Mouse (Mus musculus): ENCODE results near the gene Tssk3. TPM values are rescaled to one million over a fixed set of nuclear protein-coding genes. Genes with fewer than 3 reads are reported as not detected.

The Tssk3 gene
- polyA plus RNA-seq, 1 experiment from 2014 or later: not detected

- Histone ChIP-seq H3K4me3 (no peak overlapping the region), H3K4me1 (peaks cover 3% of the 10 kb centered on the region; the same call in 1 of the 2 replicates), H3K27me3 (ENCODE audit: low read depth, poor library complexity, severe bottlenecking) (no peaks in the 10 kb centered on the region), H3K36me3 (no peaks in the 10 kb centered on the region), H3K27ac (no peak overlapping the region), H3K9me3 (replicated peaks) (no peaks in the 10 kb centered on the region)
- no peak for DNase-seq (ENCODE audit: low spot score)
- WGBS: 61% methylated on average over 5 of the region's 5 CpGs
Measured at GRCm38 (mm10) chr4:129456126-129456525, 34.7 kb downstream of the Tssk3 start.

GRCm38 (mm10) chr4:129455265-129455664 lies 35.6 kb downstream of the Tssk3 start:
- Histone ChIP-seq H3K27ac (no peak overlapping the region), H3K36me3 (no peaks in the 10 kb centered on the region), H3K9me3 (replicated peaks) (no peaks in the 10 kb centered on the region), H3K27me3 (ENCODE audit: low read depth, poor library complexity, severe bottlenecking) (no peaks in the 10 kb centered on the region), H3K4me3 (no peak overlapping the region), H3K4me1 (no peaks in the 10 kb centered on the region)
- WGBS: 6% methylated on average over 5 of the region's 5 CpGs
- DNase-seq (ENCODE audit: low spot score): peak; percentile 57

- no peaks in the 10 kb centered on the region for H3K36me3 ChIP-seq
- H3K4me1 ChIP-seq: no peaks in the 10 kb centered on the region
- DNase-seq (ENCODE audit: low spot score): no peak
- 87% methylated on average over 15 of the region's 15 CpGs for WGBS
- H3K9me3 ChIP-seq (replicated peaks): no peaks in the 10 kb centered on the region
- H3K27me3 ChIP-seq (ENCODE audit: low read depth, poor library complexity, severe bottlenecking): no peaks in the 10 kb centered on the region
- no peak overlapping the region for H3K4me3 ChIP-seq
- no peak overlapping the region for H3K27ac ChIP-seq
Measured at GRCm38 (mm10) chr4:129451471-129452169, 39.2 kb downstream of the Tssk3 start.

- Histone ChIP-seq H3K27me3 (ENCODE audit: low read depth, poor library complexity, severe bottlenecking) (no peaks in the 10 kb centered on the region), H3K4me3 (no peak overlapping the region), H3K4me1 (no peaks in the 10 kb centered on the region), H3K36me3 (no peaks in the 10 kb centered on the region), H3K27ac (no peak overlapping the region), H3K9me3 (replicated peaks) (no peaks in the 10 kb centered on the region)
- no peak for DNase-seq (ENCODE audit: low spot score)
- WGBS: 90% methylated on average over 2 of the region's 2 CpGs
Measured at GRCm38 (mm10) chr4:129450851-129451250, 40.0 kb downstream of the Tssk3 start.

GRCm38 (mm10) chr4:129448713-129449112 lies 42.1 kb downstream of the Tssk3 start:
- Histone ChIP-seq H3K4me3 (no peak overlapping the region), H3K36me3 (no peaks in the 10 kb centered on the region), H3K4me1 (peaks cover 4% of the 10 kb centered on the region; the same call in 1 of the 2 replicates), H3K27me3 (ENCODE audit: low read depth, poor library complexity, severe bottlenecking) (no peaks in the 10 kb centered on the region), H3K9me3 (replicated peaks) (no peaks in the 10 kb centered on the region), H3K27ac (no peak overlapping the region)
- WGBS: 89% methylated on average over 6 of the region's 6 CpGs
- no peak for DNase-seq (ENCODE audit: low spot score)

GRCm38 (mm10) chr4:129447778-129448563 lies 42.9 kb downstream of the Tssk3 start:
- 90% methylated on average over 11 of the region's 11 CpGs for WGBS
- peaks cover 4% of the 10 kb centered on the region; the same call in 1 of the 2 replicates for H3K4me1 ChIP-seq
- no peak overlapping the region for H3K27ac ChIP-seq
- H3K9me3 ChIP-seq (replicated peaks): no peaks in the 10 kb centered on the region
- no peak for DNase-seq (ENCODE audit: low spot score)
- H3K4me3 ChIP-seq: no peak overlapping the region
- H3K36me3 ChIP-seq: no peaks in the 10 kb centered on the region
- peaks cover 6% of the 10 kb centered on the region for H3K27me3 ChIP-seq (ENCODE audit: low read depth, poor library complexity, severe bottlenecking)

GRCm38 (mm10) chr4:129447360-129447759 lies 43.5 kb downstream of the Tssk3 start:
- H3K27ac ChIP-seq: no peak overlapping the region
- peaks cover 4% of the 10 kb centered on the region; the same call in 1 of the 2 replicates for H3K4me1 ChIP-seq
- H3K36me3 ChIP-seq: no peaks in the 10 kb centered on the region
- 87% methylated on average over 8 of the region's 8 CpGs for WGBS
- peaks cover 12% of the 10 kb centered on the region for H3K27me3 ChIP-seq (ENCODE audit: low read depth, poor library complexity, severe bottlenecking)
- H3K9me3 ChIP-seq (replicated peaks): no peaks in the 10 kb centered on the region
- H3K4me3 ChIP-seq: no peak overlapping the region
- DNase-seq (ENCODE audit: low spot score): no peak

GRCm38 (mm10) chr4:129441145-129441544 lies 49.7 kb downstream of the Tssk3 start:
- peak overlapping the region; percentile 48; the same call in 1 of the 2 replicates for H3K4me3 ChIP-seq
- no peak for DNase-seq (ENCODE audit: low spot score)
- peaks cover 12% of the 10 kb centered on the region for H3K4me1 ChIP-seq
- no peaks in the 10 kb centered on the region for H3K36me3 ChIP-seq
- H3K9me3 ChIP-seq (replicated peaks): no peaks in the 10 kb centered on the region
- WGBS: 31% methylated on average over 6 of the region's 6 CpGs
- H3K27me3 ChIP-seq (ENCODE audit: low read depth, poor library complexity, severe bottlenecking): peaks cover 47% of the 10 kb centered on the region
- H3K27ac ChIP-seq: no peak overlapping the region

- DNase-seq (ENCODE audit: low spot score): peak; percentile 47
- no peak within 1 kb of the TSS for H3K27ac ChIP-seq
- peaks cover 12% of the 10 kb centered on the region for H3K4me1 ChIP-seq
- peak within 1 kb of the TSS; percentile 48 for H3K4me3 ChIP-seq
- H3K9me3 ChIP-seq (replicated peaks): no peaks in the 10 kb centered on the region
- no peaks in the 10 kb centered on the region for H3K36me3 ChIP-seq
- 1% methylated on average over 33 of the region's 33 CpGs for WGBS
- H3K27me3 ChIP-seq (ENCODE audit: low read depth, poor library complexity, severe bottlenecking): peaks cover 47% of the 10 kb centered on the region
Measured at GRCm38 (mm10) chr4:129440340-129441063, 50.3 kb downstream of the Tssk3 start, which contains the start of gene Zbtb8b. Zbtb8b (minus strand) TSS chr4:129440853.

Other genes starting within 250 kb of the Tssk3 start
- gene C77080, start 229.6 kb downstream of the Tssk3 start, polyA plus RNA-seq (2016; fragmentation: Nextera tagmentation; extraction: Ambion mirVana): 4.0 and 4.1 TPM in 2 replicates
- 0.36 and 0.39 TPM in 2 replicates for gene Sync, start 203.4 kb downstream of the Tssk3 start, polyA plus RNA-seq (2016; fragmentation: Nextera tagmentation; extraction: Ambion mirVana)
- 561 and 589 TPM in 2 replicates for gene Rbbp4, start 155.7 kb downstream of the Tssk3 start, polyA plus RNA-seq (2016; fragmentation: Nextera tagmentation; extraction: Ambion mirVana)
- gene Zbtb8os, start 155.3 kb downstream of the Tssk3 start, polyA plus RNA-seq (2016; fragmentation: Nextera tagmentation; extraction: Ambion mirVana): 49.5 and 50.3 TPM in 2 replicates
- gene Zbtb8a, start 112.9 kb downstream of the Tssk3 start, polyA plus RNA-seq (2016; fragmentation: Nextera tagmentation; extraction: Ambion mirVana): 6.3 and 8.0 TPM in 2 replicates
- 0.59 and 1.1 TPM in 2 replicates for gene Zbtb8b, start 50.2 kb downstream of the Tssk3 start, polyA plus RNA-seq (2016; fragmentation: Nextera tagmentation; extraction: Ambion mirVana)
- 19.9 and 20.5 TPM in 2 replicates for gene Bsdc1, start 29.4 kb downstream of the Tssk3 start, polyA plus RNA-seq (2016; fragmentation: Nextera tagmentation; extraction: Ambion mirVana)
- not detected in 2 replicates for gene Fam229a, start 168 bp upstream of the Tssk3 start, polyA plus RNA-seq (2016; fragmentation: Nextera tagmentation; extraction: Ambion mirVana)
- gene Marcksl1, start 22.6 kb upstream of the Tssk3 start, polyA plus RNA-seq (2016; fragmentation: Nextera tagmentation; extraction: Ambion mirVana): 1,533 and 1,561 TPM in 2 replicates
- 308 and 336 TPM in 2 replicates for gene Hdac1, start 51.7 kb upstream of the Tssk3 start, polyA plus RNA-seq (2016; fragmentation: Nextera tagmentation; extraction: Ambion mirVana)
- 10.3 and 13.5 TPM in 2 replicates for gene Lck, start 82.6 kb upstream of the Tssk3 start, polyA plus RNA-seq (2016; fragmentation: Nextera tagmentation; extraction: Ambion mirVana)
- gene Fam167b, start 87.5 kb upstream of the Tssk3 start, polyA plus RNA-seq (2016; fragmentation: Nextera tagmentation; extraction: Ambion mirVana): 2.6 and 5.1 TPM in 2 replicates
- 322 and 358 TPM in 2 replicates for gene Eif3i, start 109.6 kb upstream of the Tssk3 start, polyA plus RNA-seq (2016; fragmentation: Nextera tagmentation; extraction: Ambion mirVana)
- gene Tmem234, start 109.6 kb upstream of the Tssk3 start, polyA plus RNA-seq (2016; fragmentation: Nextera tagmentation; extraction: Ambion mirVana): 228 and 231 TPM in 2 replicates
- 1.7 and 1.8 TPM in 2 replicates for gene Dcdc2b, start 123.2 kb upstream of the Tssk3 start, polyA plus RNA-seq (2016; fragmentation: Nextera tagmentation; extraction: Ambion mirVana)
- 30.2 and 34.7 TPM in 2 replicates for gene Iqcc, start 128.1 kb upstream of the Tssk3 start, polyA plus RNA-seq (2016; fragmentation: Nextera tagmentation; extraction: Ambion mirVana)
- 34.9 and 42.3 TPM in 2 replicates for gene Ccdc28b, start 132.9 kb upstream of the Tssk3 start, polyA plus RNA-seq (2016; fragmentation: Nextera tagmentation; extraction: Ambion mirVana)
- 109 and 122 TPM in 2 replicates for gene Txlna, start 150.0 kb upstream of the Tssk3 start, polyA plus RNA-seq (2016; fragmentation: Nextera tagmentation; extraction: Ambion mirVana)
- gene Kpna6, start 181.7 kb upstream of the Tssk3 start, polyA plus RNA-seq (2016; fragmentation: Nextera tagmentation; extraction: Ambion mirVana): 14.8 TPM in 2 replicates
- gene Tmem39b, start 205.8 kb upstream of the Tssk3 start, polyA plus RNA-seq (2016; fragmentation: Nextera tagmentation; extraction: Ambion mirVana): 16.0 TPM in 2 replicates